Comparison of ENCODE assay signal across 8 mouse cellular contexts in the genomic region with DNA sequence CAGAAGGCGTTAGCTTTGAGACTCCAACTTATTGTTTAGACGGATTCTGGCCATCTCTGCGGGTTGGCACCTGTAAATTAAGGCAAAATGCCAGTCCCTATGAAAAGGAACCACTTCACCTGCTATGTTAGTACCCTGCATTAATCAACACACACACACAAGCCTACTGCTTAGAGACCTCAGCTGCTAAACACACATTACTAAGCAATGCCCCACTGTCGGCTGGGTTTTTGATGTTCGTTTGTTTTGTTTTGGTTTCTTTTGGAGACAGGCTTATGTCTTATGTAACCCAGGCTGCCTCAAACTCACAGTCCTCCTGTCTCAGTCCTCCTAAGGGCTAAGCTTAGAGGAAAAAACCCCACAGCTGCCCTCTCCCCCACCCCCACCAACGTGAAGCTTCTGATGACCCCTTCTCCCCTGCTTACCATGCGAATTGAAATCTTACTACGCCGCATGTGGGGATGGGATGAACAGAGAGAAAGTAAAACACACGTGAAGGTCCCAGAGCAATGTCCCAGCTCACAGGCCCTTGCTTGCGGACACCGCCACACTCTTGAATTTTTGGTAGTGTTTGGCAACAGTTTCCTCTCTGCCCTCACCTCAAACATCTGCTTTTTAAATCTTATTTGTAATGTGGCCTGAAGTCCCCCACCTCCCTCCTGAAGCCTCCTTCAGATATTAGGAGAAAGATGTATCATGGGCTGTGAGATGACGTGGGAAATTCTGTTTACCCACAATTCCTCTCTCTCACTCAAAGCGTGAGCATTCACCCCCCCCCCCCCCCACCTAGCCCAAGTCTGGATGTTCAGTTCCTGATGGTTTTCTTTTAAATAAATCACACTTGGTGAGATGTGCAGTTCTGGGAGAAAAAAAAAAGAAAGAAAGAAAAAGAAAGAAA.
A peak's percentile ranks its signal among the peaks of the same experiment; 100 is the strongest.
DNase-seq lines count a peak whose midpoint lies in the region; ATAC-seq and TF ChIP-seq lines count a peak whose summit lies in the region.

No protein-coding gene starts in this region.

- no peak for DNase-seq in heart, postnatal 0 days (ENCODE audit: low spot score)
- no peak for DNase-seq in heart, postnatal 14 days
- DNase-seq in cerebellum, adult 9-11 months, result no peak
- DNase-seq in cerebellum, adult 8-10 months, result no peak
- no peak for DNase-seq in frontal cortex, postnatal 10 days (ENCODE audit: low spot score in 2 of 2)

- TF ChIP-seq EP300 in heart, postnatal 0 days (IDR thresholded peaks at IDR 0.05; ENCODE audit: low read depth), result no peak

- no peaks in the 10 kb centered on the region for H3K27me3 ChIP-seq in heart, postnatal 0 days (ENCODE audit: control insufficient read depth, insufficient read depth, low read length)
- H3K27me3 ChIP-seq in hindbrain, embryonic 12.5 days, result no peaks in the 10 kb centered on the region
- H3K27me3 ChIP-seq in midbrain, embryonic 13.5 days, result no peaks in the 10 kb centered on the region

- no peak for ATAC-seq in heart, postnatal 0 days (ENCODE audit: insufficient read depth, low read depth)
- no peak for ATAC-seq in hindbrain, embryonic 12.5 days (ENCODE audit: low FRiP score)
- ATAC-seq in midbrain, embryonic 13.5 days, result no peak

- peak overlapping the region; percentile 54 for H3K4me2 ChIP-seq in heart, postnatal 0 days (ENCODE audit: low read depth, low read length)
- H3K4me2 ChIP-seq in hindbrain, embryonic 12.5 days (replicated peaks), result peak overlapping the region; percentile 40; the same call in 1 of the 2 replicates
- peak overlapping the region; percentile 27 for H3K4me2 ChIP-seq in midbrain, embryonic 13.5 days (replicated peaks)

- peaks cover 31% of the 10 kb centered on the region for H3K4me1 ChIP-seq in heart, postnatal 0 days (ENCODE audit: control insufficient read depth, insufficient read depth)
- H3K4me1 ChIP-seq in bone marrow, adult 2 months (ENCODE audit: control insufficient read depth, insufficient read depth, low read length), result peaks cover 5% of the 10 kb centered on the region; the same call in 1 of the 2 replicates
- peaks cover 43% of the 10 kb centered on the region for H3K4me1 ChIP-seq in hindbrain, embryonic 12.5 days
- H3K4me1 ChIP-seq in midbrain, embryonic 13.5 days (replicated peaks), result peaks cover 47% of the 10 kb centered on the region

- WGBS in heart, postnatal 0 days, result 78% methylated on average over 14 of the region's 14 CpGs
- 34% methylated on average over 14 of the region's 14 CpGs for WGBS in bone marrow, adult 2 months
- 59% methylated on average over 14 of the region's 14 CpGs for WGBS in hindbrain, embryonic 12.5 days
- 62% methylated on average over 14 of the region's 14 CpGs for WGBS in midbrain, embryonic 13.5 days

- TF ChIP-seq POLR2A in bone marrow, adult 2 months (IDR thresholded peaks at IDR 0.05; ENCODE audit: borderline replicate concordance, control insufficient read depth, low read depth, low read length), result no peak

- no peaks in the 10 kb centered on the region for H3K9me3 ChIP-seq in heart, postnatal 0 days (replicated peaks; ENCODE audit: control insufficient read depth, low read length)
- no peaks in the 10 kb centered on the region for H3K9me3 ChIP-seq in hindbrain, embryonic 12.5 days (replicated peaks)
- no peaks in the 10 kb centered on the region for H3K9me3 ChIP-seq in midbrain, embryonic 13.5 days

- H3K27ac ChIP-seq in heart, postnatal 0 days (ENCODE audit: low read depth), result peak overlapping the region; percentile 62; the same call in 1 of the 2 replicates
- H3K27ac ChIP-seq in bone marrow, adult 2 months (ENCODE audit: control insufficient read depth, insufficient read depth, low read depth, low read length, poor library complexity), result peak overlapping the region; percentile 62; the same call in 1 of the 2 replicates
- peak overlapping the region; percentile 79 for H3K27ac ChIP-seq in hindbrain, embryonic 12.5 days
- H3K27ac ChIP-seq in midbrain, embryonic 13.5 days, result peak overlapping the region; percentile 84

- H3K9ac ChIP-seq in heart, postnatal 0 days (replicated peaks; ENCODE audit: low read depth, low read length), result no peak overlapping the region
- no peak overlapping the region for H3K9ac ChIP-seq in hindbrain, embryonic 12.5 days
- no peak overlapping the region for H3K9ac ChIP-seq in midbrain, embryonic 13.5 days (replicated peaks)

- H3K4me3 ChIP-seq in heart, postnatal 0 days (ENCODE audit: low read depth, low read length), result peak overlapping the region; percentile 19; the same call in 1 of the 2 replicates
- H3K4me3 ChIP-seq in bone marrow, adult 2 months (replicated peaks; ENCODE audit: control insufficient read depth, low read depth, low read length), result no peak overlapping the region
- no peak overlapping the region for H3K4me3 ChIP-seq in hindbrain, embryonic 12.5 days
- no peak overlapping the region for H3K4me3 ChIP-seq in midbrain, embryonic 13.5 days (replicated peaks)

- no peak for TF ChIP-seq CTCF in heart, postnatal 0 days (IDR thresholded peaks at IDR 0.05; ENCODE audit: low read depth)
- TF ChIP-seq CTCF in bone marrow, adult 2 months (IDR thresholded peaks at IDR 0.05; ENCODE audit: control insufficient read depth, insufficient read depth, low read length), result no peak

- no peaks in the 10 kb centered on the region for H3K36me3 ChIP-seq in heart, postnatal 0 days (replicated peaks; ENCODE audit: control insufficient read depth, insufficient read depth, low read length)
- H3K36me3 ChIP-seq in hindbrain, embryonic 12.5 days, result no peaks in the 10 kb centered on the region
- H3K36me3 ChIP-seq in midbrain, embryonic 13.5 days, result no peaks in the 10 kb centered on the region

- intact Hi-C loops in heart, postnatal 14 days (cut with DNase I), result no loop called here
